Mouse (Mus musculus) layer of hippocampus, postnatal 25 days (tissue): ENCODE measurements around the gene Olfr183. TPM values are rescaled to one million over a fixed set of nuclear protein-coding genes. Genes with fewer than 3 reads are reported as not detected.
"Not testable (repeated sequence)": the region's sequence is repeated elsewhere in the genome, so short reads cannot be mapped to it uniquely, and the experiment has no call there.

Experiments
- DNase-seq, 2 experiments: peaks; one replicate each; pipeline ENCODE4 v3.0.0; 2022; ENCODE audit warnings: mixed read lengths in 2 of 2, low spot score in 1 of 2; ENCODE audit errors: extremely low spot score in 1 of 2
- total RNA-seq, 2 experiments: library from RNA; stranded (reverse); gene quantifications; 2 replicates each; pipeline ENCODE4 v1.2.3; 2021

Gene Olfr183
- total RNA-seq = not detected

GRCm38 (mm10) chr16:58995057-58995456, at the start of gene Olfr183:
TSS of gene Olfr183 (plus strand) at chr16:58995357.
- no peak for DNase-seq

- no peak for DNase-seq
These were observed 12.0 kb downstream of the Olfr183 start for GRCm38 (mm10) chr16:59007146-59007545.

GRCm38 (mm10) chr16:59013357-59014018, 18.3 kb downstream of the Olfr183 start:
- no peak for DNase-seq

- DNase-seq = no peak
These were observed 35.0 kb downstream of the Olfr183 start, which contains the start of gene Olfr186 for GRCm38 (mm10) chr16:59030191-59030590. TSS of gene Olfr186 (minus strand) at chr16:59030291.

- no peak for DNase-seq
These were observed 44.6 kb downstream of the Olfr183 start, which contains the start of gene Olfr187 for GRCm38 (mm10) chr16:59039710-59040109. TSS of gene Olfr187 (minus strand) at chr16:59039767.

- no peak for DNase-seq
These were observed 50.7 kb downstream of the Olfr183 start for GRCm38 (mm10) chr16:59045835-59046234.

GRCm38 (mm10) chr16:59047579-59047978, 52.4 kb downstream of the Olfr183 start:
- no peak for DNase-seq

GRCm38 (mm10) chr16:59048860-59049259, 53.7 kb downstream of the Olfr183 start:
- no peak for DNase-seq

- DNase-seq = not testable (repeated sequence)
These were observed 54.1 kb downstream of the Olfr183 start for GRCm38 (mm10) chr16:59049286-59049685.

Other genes starting within 250 kb of the Olfr183 start
- not detected for gene Olfr172, start 232.2 kb upstream of the Olfr183 start, total RNA-seq
- gene Olfr173, start 195.1 kb upstream of the Olfr183 start, total RNA-seq = not detected
- gene Olfr175-ps1, start 168.6 kb upstream of the Olfr183 start, total RNA-seq = not detected
- not detected for gene Olfr177, start 120.6 kb upstream of the Olfr183 start, total RNA-seq
- not detected for gene Olfr178, start 103.3 kb upstream of the Olfr183 start, total RNA-seq
- gene Olfr181, start 66.6 kb upstream of the Olfr183 start, total RNA-seq = not detected
- gene Olfr180, start 66.0 kb upstream of the Olfr183 start, total RNA-seq = not detected
- gene Olfr186, start 34.9 kb downstream of the Olfr183 start, total RNA-seq = not detected
- not detected for gene Olfr187, start 44.4 kb downstream of the Olfr183 start, total RNA-seq
- not detected for gene Olfr190, start 82.6 kb downstream of the Olfr183 start, total RNA-seq
- not detected for gene Olfr191, start 94.5 kb downstream of the Olfr183 start, total RNA-seq
- not detected for gene Olfr193, start 116.5 kb downstream of the Olfr183 start, total RNA-seq
- not detected for gene Olfr194, start 125.7 kb downstream of the Olfr183 start, total RNA-seq
- not detected for gene Olfr195, start 151.7 kb downstream of the Olfr183 start, total RNA-seq
- gene Olfr196, start 175.1 kb downstream of the Olfr183 start, total RNA-seq = not detected
- not detected for gene Olfr198, start 208.2 kb downstream of the Olfr183 start, total RNA-seq
- gene Olfr199, start 224.4 kb downstream of the Olfr183 start, total RNA-seq = not detected